7 mouse cellular contexts compared by ENCODE assay signal in genomic region chr10:13964501-13965281, GRCm38 (mm10). TPM values are rescaled to one million over a fixed set of nuclear protein-coding genes. Genes with fewer than 3 reads are reported as not detected.
DNase-seq lines count a peak whose midpoint lies in the region; ATAC-seq and TF ChIP-seq lines count a peak whose summit lies in the region.

No protein-coding gene starts in this region.

- no peaks in the 10 kb centered on the region for H3K9me3 ChIP-seq in embryonic facial prominence, embryonic 10.5 days
- H3K9me3 ChIP-seq in limb, embryonic 14.5 days (ENCODE audit: control insufficient read depth, low read length), result no peaks in the 10 kb centered on the region
- no peaks in the 10 kb centered on the region for H3K9me3 ChIP-seq in midbrain, embryonic 15.5 days

- WGBS in embryonic facial prominence, embryonic 10.5 days, result under 1% methylated on average over 65 of the region's 65 CpGs
- 3% methylated on average over 52 of the region's 65 CpGs for WGBS in limb, embryonic 14.5 days
- WGBS in midbrain, embryonic 15.5 days, result under 1% methylated on average over 64 of the region's 65 CpGs

- TF ChIP-seq POLR2A in limb, embryonic 14.5 days (IDR thresholded peaks at IDR 0.05; ENCODE audit: borderline replicate concordance, extremely low read depth, insufficient read depth, insufficient read length), result no peak

- no peaks in the 10 kb centered on the region for H3K36me3 ChIP-seq in embryonic facial prominence, embryonic 10.5 days (replicated peaks)
- no peaks in the 10 kb centered on the region for H3K36me3 ChIP-seq in limb, embryonic 14.5 days (ENCODE audit: control insufficient read depth, insufficient read depth, low read length)
- H3K36me3 ChIP-seq in midbrain, embryonic 15.5 days (replicated peaks), result no peaks in the 10 kb centered on the region

- peak; percentile 19; the same call in 1 of the 2 replicates for ATAC-seq in limb, embryonic 14.5 days (ENCODE audit: low FRiP score, low read depth)
- ATAC-seq in midbrain, embryonic 15.5 days (replicated peaks), result peak; percentile 5; the same call in 1 of the 2 replicates

- peak overlapping the region; percentile 85 for H3K9ac ChIP-seq in limb, embryonic 14.5 days (ENCODE audit: low read depth, low read length, severe bottlenecking)
- peak overlapping the region; percentile 92 for H3K9ac ChIP-seq in midbrain, embryonic 15.5 days

- H3K27ac ChIP-seq in embryonic facial prominence, embryonic 10.5 days (replicated peaks), result peak overlapping the region; percentile 92
- H3K27ac ChIP-seq in limb, embryonic 14.5 days (replicated peaks; ENCODE audit: low read depth, low read length), result peak overlapping the region; percentile 75
- peak overlapping the region; percentile 99 for H3K27ac ChIP-seq in midbrain, embryonic 15.5 days

- H3K4me3 ChIP-seq in embryonic facial prominence, embryonic 10.5 days, result peak overlapping the region; percentile 80
- H3K4me3 ChIP-seq in limb, embryonic 14.5 days (replicated peaks; ENCODE audit: low read length), result peak overlapping the region; percentile 64
- peak overlapping the region; percentile 87 for H3K4me3 ChIP-seq in midbrain, embryonic 15.5 days

- H3K4me1 ChIP-seq in embryonic facial prominence, embryonic 10.5 days, result peaks cover 27% of the 10 kb centered on the region
- 0 out of 2 replicates have a peak, but pooled peaks cover 10% of the 10 kb centered on the region for H3K4me1 ChIP-seq in limb, embryonic 14.5 days (ENCODE audit: control insufficient read depth, insufficient read depth, low read length)
- H3K4me1 ChIP-seq in midbrain, embryonic 15.5 days, result peaks cover 9% of the 10 kb centered on the region

- peak; percentile 94 for DNase-seq in adrenal gland, postnatal 10 days
- DNase-seq in embryonic facial prominence, embryonic 10.5 days (ENCODE audit: low spot score), result peak; percentile 73
- peak; percentile 95 for DNase-seq in heart, adult 8-10 months (ENCODE audit: low spot score)
- peak; percentile 92 to 94 for DNase-seq in kidney, adult 8-10 months
- peak; percentile 68 for DNase-seq in limb, embryonic 14.5 days (ENCODE audit: low spot score)
- DNase-seq in spleen, adult 12 weeks (ENCODE audit: low spot score), result peak; percentile 76

- H3K4me2 ChIP-seq in limb, embryonic 14.5 days (replicated peaks; ENCODE audit: low read depth, low read length, severe bottlenecking), result peak overlapping the region; percentile 99
- peak overlapping the region; percentile 99 for H3K4me2 ChIP-seq in midbrain, embryonic 15.5 days

- H3K27me3 ChIP-seq in embryonic facial prominence, embryonic 10.5 days (replicated peaks; ENCODE audit: low read depth, poor library complexity, severe bottlenecking), result peaks cover 32% of the 10 kb centered on the region
- peaks cover 14% of the 10 kb centered on the region for H3K27me3 ChIP-seq in limb, embryonic 14.5 days (ENCODE audit: control insufficient read depth, insufficient read depth, low read length)
- no peaks in the 10 kb centered on the region for H3K27me3 ChIP-seq in midbrain, embryonic 15.5 days (replicated peaks)

RNA-seq across cellular contexts. Expression of gene Hivep2, which starts 1.2 kb away (rescaled TPM):
- total RNA-seq in adrenal gland, postnatal 10 days (2021), result 10 to 100 TPM; 20.8 to 32.4 TPM
- polyA plus RNA-seq in embryonic facial prominence, embryonic 10.5 days (2016; fragmentation: Nextera tagmentation; extraction: Ambion mirVana), result 1.7 and 1.9 TPM in 2 replicates
- total RNA-seq in heart, adult 8-10 months (2022), result 10 to 100 TPM; 20.4 to 25.8 (median 22.1) TPM
- polyA plus RNA-seq in limb, embryonic 14.5 days (2012; rRNA removed), result 11.5 and 12.1 TPM in 2 replicates
- 11.7 and 12.9 TPM in 2 replicates for polyA plus RNA-seq in limb, embryonic 14.5 days (2014; fragmentation: Nextera tagmentation; extraction: Ambion mirVana)
- polyA plus RNA-seq in midbrain, embryonic 15.5 days (2015; fragmentation: Nextera tagmentation; extraction: Ambion mirVana), result 10.6 and 12.0 TPM in 2 replicates

Comparison
In these comparisons a context has a peak if more than half of its experiments do, and no peak if none do; other contexts are left out.
1. Peak in every context shown above with its lines: DNase-seq, ATAC-seq, H3K4me3 ChIP-seq and H3K27ac ChIP-seq.